Mouse (Mus musculus) heart, adult 8-10 months (tissue): ENCODE measurements around the gene Tstd2. TPM values are rescaled to one million over a fixed set of nuclear protein-coding genes. Genes with fewer than 3 reads are reported as not detected.

Experiments used
- DNase-seq: peaks from one replicate; pipeline ENCODE4 v3.0.0; 2022; ENCODE audit warnings: low spot score
- total RNA-seq, 4 experiments: library from RNA; stranded (reverse); gene quantifications; 2 replicates each; pipeline ENCODE4 v1.2.4; 2022

Tstd2 gene
- total RNA-seq, 4 experiments from 2014 or later = 12.9 to 19.4 (median 14.8) TPM

DNA sequence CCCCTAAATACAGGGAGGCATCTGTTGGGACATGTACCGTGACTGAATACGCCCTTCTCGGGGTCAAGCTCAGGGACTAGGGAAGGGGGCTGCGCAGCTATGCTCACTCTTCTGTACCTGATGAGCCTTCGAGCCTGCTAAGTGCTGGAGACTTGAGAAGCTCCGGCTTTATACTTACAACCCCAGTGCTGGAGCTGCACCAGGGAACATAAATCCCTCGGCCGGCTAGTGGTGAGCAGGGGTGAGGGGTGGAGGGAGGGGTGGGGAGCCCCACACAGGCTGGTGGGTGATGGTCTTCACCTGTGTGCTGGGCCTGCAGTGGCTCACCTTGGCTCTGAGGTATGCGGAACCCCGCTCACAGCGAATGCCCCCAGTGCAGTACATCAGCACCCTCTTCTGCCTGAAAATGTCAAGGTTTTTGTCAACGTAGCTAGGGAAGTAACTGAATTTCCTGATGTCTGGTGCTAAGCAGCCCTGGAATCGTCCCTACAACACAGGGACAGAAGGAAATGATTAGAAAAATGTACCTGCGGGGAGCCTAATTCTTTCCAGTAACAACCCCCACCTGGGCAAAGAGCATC, 18.9 kb downstream of the Tstd2 start:
- no peak for DNase-seq

GRCm38 (mm10) chr4:46117536-46117935, 21.0 kb downstream of the Tstd2 start:
- no peak for DNase-seq

DNA sequence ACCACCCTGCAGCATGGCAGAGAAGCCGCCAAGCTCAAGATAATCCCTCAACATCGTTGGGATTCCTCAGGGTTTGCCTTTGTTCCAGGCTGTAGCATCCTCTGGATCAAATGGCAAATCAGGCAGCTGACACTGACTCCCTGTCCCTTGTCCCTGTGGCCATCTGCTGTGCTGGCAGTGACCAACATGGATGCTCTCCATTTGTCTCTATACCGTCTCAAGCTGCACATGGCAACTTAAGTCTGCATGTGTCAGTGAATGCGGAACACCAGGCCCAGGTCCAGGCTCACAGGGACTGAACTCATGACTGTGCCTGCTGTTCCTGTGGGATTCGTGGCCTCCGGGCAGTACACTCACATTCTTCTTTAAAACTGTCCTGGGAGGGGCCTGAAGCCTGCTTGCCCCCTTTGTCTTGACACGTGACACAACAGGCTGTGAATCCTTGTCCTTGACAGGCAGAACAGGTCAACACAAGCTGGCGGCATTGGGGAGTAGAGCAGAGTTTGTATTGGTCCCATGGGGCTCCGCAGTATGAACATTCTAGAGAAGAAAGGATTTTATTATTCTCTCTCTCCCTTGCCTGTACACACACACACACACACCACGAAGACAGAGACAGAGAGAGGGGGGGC, 21.8 kb downstream of the Tstd2 start:
- DNase-seq = no peak

DNA sequence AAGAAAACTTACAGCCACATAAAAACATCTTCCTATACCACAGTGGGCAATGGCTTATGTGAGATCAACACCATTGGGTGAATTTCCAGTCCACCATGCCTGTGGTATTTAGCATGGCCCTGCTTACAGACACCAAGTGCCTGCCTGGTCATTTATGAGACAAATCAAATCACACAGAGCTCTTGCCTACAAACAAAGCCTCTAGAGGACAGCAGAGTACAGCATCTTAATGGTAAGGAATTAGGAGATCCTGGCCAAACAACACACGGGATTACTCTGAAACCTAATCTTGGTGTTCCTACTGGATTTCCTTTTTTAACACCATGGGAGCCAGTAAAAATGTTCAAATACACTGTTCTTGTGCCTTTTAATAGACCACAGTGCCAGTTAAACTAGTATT, 23.2 kb downstream of the Tstd2 start:
- DNase-seq = no peak

- no peak for DNase-seq
Measured at GRCm38 (mm10) chr4:46111361-46111760, 27.1 kb downstream of the Tstd2 start.

DNA sequence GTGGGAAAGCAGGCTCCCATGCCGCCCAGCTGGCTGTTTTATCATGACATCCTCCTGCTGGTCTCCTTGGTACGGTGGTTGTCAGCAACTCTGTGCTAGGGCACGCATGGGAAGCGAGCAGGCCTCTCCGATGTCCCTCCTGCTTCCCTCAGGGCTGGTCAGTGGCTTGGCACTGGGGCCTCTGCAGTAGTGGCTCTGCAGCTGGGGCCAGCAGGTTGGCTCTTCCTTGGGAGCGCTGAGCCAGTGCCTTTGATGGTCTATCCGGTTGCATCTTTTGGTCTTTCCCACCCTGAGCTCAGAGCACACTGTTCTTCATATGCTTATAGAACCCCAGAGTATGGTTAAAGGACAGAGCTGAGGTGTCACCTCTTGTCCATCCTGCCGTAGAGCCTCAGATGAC, 28.4 kb downstream of the Tstd2 start:
- DNase-seq = no peak

- no peak for DNase-seq
Measured at GRCm38 (mm10) chr4:46102078-46102769, 36.3 kb downstream of the Tstd2 start.

DNA sequence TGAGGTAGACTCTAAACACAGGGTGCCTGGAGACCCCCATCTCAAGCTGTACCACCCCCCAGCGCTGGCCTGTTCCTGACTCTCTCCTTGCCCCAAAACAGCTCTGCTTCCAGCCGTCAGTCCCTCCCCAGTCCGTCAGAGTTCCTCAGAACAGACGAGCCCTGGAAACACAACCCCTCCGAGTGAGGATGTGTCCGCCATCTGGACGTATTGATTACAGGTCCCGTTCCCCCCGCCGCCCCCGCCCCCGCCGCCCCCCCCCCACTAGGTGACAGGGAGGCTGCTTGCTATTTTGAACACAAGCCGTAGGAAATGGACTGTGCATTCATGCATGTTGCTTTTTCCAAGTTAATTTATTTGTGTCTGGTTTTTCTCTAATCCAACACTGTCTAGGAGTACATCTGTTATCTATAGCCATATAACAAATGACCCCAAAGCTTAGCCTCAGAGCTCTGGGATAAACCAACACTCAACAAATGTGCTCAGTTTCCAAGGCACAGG, 37.2 kb downstream of the Tstd2 start:
- DNase-seq = no peak

- no peak for DNase-seq
Measured at GRCm38 (mm10) chr4:46100539-46100938, 38.0 kb downstream of the Tstd2 start.

- no peak for DNase-seq
Measured at GRCm38 (mm10) chr4:46099132-46099531, 39.4 kb downstream of the Tstd2 start.

GRCm38 (mm10) chr4:46097591-46097990, 40.9 kb downstream of the Tstd2 start:
- no peak for DNase-seq

- no peak for DNase-seq
Measured at GRCm38 (mm10) chr4:46096546-46096945, 41.9 kb downstream of the Tstd2 start.

GRCm38 (mm10) chr4:46095826-46096159, 42.7 kb downstream of the Tstd2 start:
- DNase-seq = no peak

DNA sequence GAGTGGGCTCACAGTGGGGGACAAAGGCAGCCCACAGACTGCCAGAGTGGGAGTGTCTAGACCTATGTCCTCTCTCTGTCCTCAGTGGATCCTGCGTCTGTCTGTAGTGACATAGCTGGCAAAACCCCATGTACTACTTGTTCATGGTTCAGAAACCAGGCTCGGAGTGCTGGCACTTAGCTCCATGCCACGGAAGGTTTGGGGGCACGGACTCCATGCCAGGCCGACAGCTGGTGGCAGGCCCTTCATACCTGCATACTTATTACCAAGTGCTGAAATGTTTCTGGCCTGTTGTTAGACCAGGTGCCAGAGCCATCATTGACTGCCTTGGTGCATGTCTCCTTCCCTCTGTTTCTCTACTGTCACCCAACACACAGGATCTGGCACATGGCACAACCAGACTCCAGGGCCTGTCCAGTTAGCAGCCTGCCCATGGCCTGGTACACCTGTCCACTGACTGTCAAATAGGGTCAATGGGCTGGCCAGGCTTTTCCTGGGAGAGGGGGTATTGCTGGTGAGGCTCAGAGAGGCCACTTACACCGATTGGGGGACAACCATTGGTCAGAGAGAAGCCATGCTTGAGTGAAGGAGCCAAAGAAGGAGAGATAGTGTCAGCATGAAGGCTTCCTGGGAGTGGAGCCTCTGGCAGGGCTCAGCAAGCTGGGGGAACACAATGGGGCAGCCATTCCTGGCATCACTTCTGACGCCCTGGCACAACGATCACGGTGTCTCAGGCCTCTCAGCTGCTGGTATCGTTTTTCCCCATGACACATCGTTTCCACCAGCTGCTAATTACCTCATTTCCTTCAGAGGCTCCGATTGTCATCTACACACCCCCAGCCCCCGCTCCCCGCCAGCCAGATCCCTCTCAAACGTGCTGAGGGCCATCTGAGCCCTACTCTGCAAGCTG, 43.3 kb downstream of the Tstd2 start:
- no peak for DNase-seq

GRCm38 (mm10) chr4:46092429-46093076, 45.9 kb downstream of the Tstd2 start:
- no peak for DNase-seq

- no peak for DNase-seq
Measured at GRCm38 (mm10) chr4:46089524-46090125, 48.9 kb downstream of the Tstd2 start.

- peak; percentile 65 for DNase-seq
Measured at GRCm38 (mm10) chr4:46087852-46088251, 50.6 kb downstream of the Tstd2 start.

GRCm38 (mm10) chr4:46087427-46087771, 51.1 kb downstream of the Tstd2 start:
- no peak for DNase-seq

DNA sequence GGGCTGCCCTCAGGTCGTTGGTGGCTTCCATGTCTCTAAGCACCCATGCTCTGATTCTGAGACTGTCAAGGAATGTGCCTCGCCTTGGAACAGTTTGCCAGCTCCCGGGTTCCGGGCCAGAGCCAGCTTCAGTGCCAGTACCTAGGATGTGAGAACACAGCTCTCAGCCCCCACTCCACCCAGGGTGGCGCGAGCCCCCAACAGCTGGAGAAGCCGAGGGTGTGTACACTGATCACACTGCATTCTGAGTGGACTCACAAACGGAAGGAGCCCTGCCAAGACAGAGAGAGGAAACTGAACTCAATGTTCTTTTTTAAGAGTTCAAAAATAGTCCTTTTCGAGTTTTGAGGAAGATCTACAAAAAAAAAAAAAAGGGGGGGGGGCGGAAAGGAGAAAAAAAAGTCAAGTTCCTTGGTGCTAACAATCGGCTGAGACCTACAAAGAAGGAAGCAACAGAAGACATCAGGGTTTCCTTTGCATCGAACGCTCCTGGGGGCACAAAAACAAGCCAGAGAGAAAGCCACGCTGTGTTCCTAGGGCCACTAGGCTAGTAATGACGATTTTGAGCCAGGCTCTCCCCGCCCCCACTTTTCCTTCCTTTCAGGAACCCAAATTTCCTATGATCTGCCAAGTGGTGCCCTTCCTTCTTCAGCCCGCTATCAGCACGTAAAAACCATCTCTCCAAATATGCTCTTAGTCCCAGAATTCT, 51.6 kb downstream of the Tstd2 start:
- peak; percentile 53 for DNase-seq

DNA sequence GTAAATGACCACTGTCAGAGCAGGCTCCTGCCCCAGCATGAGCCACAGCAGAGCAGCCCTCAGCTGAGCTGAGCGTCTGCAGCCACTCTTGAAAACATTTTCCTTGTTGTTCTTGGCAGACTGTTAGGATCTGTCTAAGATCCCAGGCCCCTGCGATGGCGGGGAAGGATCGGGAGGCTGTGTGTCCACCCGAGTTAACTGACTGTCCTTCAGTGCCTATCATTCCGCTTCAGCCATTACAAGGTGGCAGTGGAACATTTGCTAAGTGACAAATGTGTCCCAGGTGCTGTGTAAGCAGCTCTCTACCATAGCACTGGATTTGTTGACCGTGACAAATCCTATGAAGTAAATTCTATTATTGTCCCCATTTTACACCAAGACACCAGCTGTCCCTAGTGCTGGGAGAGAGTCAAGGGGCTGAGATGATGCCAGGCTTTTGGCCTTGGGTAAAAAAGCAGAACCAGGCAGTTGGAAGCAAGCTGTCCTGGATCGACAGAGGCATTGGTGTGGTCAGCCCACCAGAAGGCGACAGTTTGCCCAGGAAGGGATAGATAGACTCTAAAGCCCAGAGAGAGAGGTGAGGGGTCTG, 53.2 kb downstream of the Tstd2 start:
- DNase-seq = no peak
